Mouse (Mus musculus) midbrain, embryonic 10.5 days (tissue): Measurements from ENCODE around the gene E330034G19Rik. TPM values are rescaled to one million over a fixed set of nuclear protein-coding genes. Genes with fewer than 3 reads are reported as not detected.
"Not testable (repeated sequence)": the region's sequence is repeated elsewhere in the genome, so short reads cannot be mapped to it uniquely, and the experiment has no call there.

Source experiments
- DNase-seq: peaks from one replicate; pipeline ENCODE4 v3.0.0-alpha.2; 2017; ENCODE audit warnings: low spot score
- H3K27ac ChIP-seq: fragments of 300-500 bp; sonication (generic); replicated peaks from 2 replicates; pipeline ENCODE4 v1.5.1; 2016; ENCODE audit warnings: mild to moderate bottlenecking
- H3K27me3 ChIP-seq: fragments of 300-500 bp; sonication (generic); 2 replicates; pipeline ENCODE4 v1.6.1; 2016; ENCODE audit warnings: low read depth, mild to moderate bottlenecking; ENCODE audit not compliant: poor library complexity, severe bottlenecking
- H3K36me3 ChIP-seq: fragments of 300-500 bp; sonication (generic); 2 replicates; pipeline ENCODE4 v1.6.1; 2016; ENCODE audit warnings: mild to moderate bottlenecking, moderate library complexity
- H3K4me1 ChIP-seq: fragments of 300-500 bp; sonication (generic); 2 replicates; pipeline ENCODE4 v1.6.1; 2016
- H3K4me3 ChIP-seq: fragments of 300-500 bp; sonication (generic); 2 replicates; pipeline ENCODE4 v1.5.1; 2016; ENCODE audit warnings: mild to moderate bottlenecking, moderate library complexity
- H3K9me3 ChIP-seq: fragments of 300-500 bp; sonication (generic); replicated peaks from 2 replicates; pipeline ENCODE4 v1.6.1; 2016; ENCODE audit warnings: mild to moderate bottlenecking
- WGBS: fragments of 180-500 bp; shearing (Covaris S2); methylation state at CpG from one replicate; pipeline ENCODE4 v1.1.7; 2016; 5-methylcytosine and 5-hydroxymethylcytosine counted together
- polyA plus RNA-seq: library from polyadenylated mRNA; unstranded; fragments of >200 nt; fragmentation: Nextera tagmentation; extraction: Ambion mirVana; gene quantifications from 2 replicates; pipeline ENCODE4 v1.2.1, GENCODE M21; 2016

E330034G19Rik gene
- polyA plus RNA-seq, 1 experiment from 2014 or later, result not detected

DNA sequence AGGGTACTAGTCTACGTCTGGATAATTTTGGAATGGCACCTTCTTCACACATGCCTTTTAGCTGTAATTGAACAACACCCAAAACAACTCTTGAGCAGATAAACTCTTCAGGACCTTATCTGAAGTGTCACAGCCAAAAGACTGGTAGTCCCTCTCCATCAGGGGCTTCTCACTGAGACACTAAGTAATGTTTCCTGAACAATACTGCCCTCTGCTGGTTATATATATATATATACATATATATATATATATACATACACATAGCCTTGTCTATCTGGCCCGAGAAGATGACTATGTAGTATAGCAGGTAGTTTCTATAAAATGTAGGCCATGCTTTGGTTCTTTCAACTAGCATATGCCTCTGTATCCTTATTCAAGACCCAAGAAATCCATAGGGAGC lies 17.5 kb upstream of the E330034G19Rik start:
- H3K4me3 ChIP-seq, result no peak overlapping the region
- 65% methylated on average over 2 of the region's 2 CpGs for WGBS
- H3K27me3 ChIP-seq, result no peaks in the 10 kb centered on the region
- H3K27ac ChIP-seq, result no peak overlapping the region
- no peaks in the 10 kb centered on the region for H3K9me3 ChIP-seq
- DNase-seq, result no peak
- no peaks in the 10 kb centered on the region for H3K4me1 ChIP-seq
- H3K36me3 ChIP-seq, result no peaks in the 10 kb centered on the region

DNA sequence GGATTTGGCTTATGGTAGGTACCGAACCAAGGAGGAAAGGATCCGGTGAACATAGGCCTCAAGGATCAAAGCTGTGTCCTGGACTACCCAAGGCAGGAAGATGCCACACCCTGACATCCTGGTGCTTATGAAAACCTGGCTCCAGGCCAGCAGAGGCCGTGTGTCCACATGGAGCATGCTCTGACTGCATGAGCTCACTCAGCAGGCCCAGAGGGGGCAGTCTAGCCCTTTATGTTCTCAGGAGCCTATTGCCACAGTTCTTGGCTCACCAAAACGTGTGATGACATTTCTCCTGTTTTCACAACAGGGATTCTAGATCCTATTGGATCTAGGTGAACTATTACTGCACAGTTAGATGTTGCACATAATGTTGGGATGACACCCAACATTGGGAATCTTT lies 11.7 kb upstream of the E330034G19Rik start:
- no peaks in the 10 kb centered on the region for H3K27me3 ChIP-seq
- no peaks in the 10 kb centered on the region for H3K4me1 ChIP-seq
- H3K9me3 ChIP-seq, result no peaks in the 10 kb centered on the region
- H3K4me3 ChIP-seq, result no peak overlapping the region
- 76% methylated on average over 4 of the region's 4 CpGs for WGBS
- no peak overlapping the region for H3K27ac ChIP-seq
- DNase-seq, result no peak
- no peaks in the 10 kb centered on the region for H3K36me3 ChIP-seq

DNA sequence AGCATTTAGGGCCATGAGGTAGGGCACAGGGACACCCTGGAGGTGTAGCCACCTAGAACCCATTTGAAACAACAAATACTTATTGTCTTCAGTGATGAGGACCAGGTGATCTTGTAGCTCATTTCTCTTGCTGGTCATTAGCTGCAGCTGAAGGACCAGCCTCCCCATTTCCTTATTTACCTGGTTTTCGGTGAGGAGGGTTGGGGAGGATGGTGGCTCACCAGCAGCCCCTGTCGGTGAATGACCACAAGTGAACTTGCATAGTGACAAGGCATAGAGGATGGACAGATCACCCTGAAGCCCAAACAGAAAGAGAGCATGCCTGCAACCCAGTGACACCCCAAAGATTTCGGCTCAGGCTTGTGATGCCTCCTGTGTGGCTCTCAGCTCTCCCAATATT lies 10.7 kb upstream of the E330034G19Rik start:
- Histone ChIP-seq H3K27ac (no peak overlapping the region), H3K27me3 (no peaks in the 10 kb centered on the region), H3K36me3 (no peaks in the 10 kb centered on the region), H3K4me1 (no peaks in the 10 kb centered on the region), H3K4me3 (no peak overlapping the region), H3K9me3 (no peaks in the 10 kb centered on the region)
- 68% methylated on average over 3 of the region's 3 CpGs for WGBS
- no peak for DNase-seq

DNA sequence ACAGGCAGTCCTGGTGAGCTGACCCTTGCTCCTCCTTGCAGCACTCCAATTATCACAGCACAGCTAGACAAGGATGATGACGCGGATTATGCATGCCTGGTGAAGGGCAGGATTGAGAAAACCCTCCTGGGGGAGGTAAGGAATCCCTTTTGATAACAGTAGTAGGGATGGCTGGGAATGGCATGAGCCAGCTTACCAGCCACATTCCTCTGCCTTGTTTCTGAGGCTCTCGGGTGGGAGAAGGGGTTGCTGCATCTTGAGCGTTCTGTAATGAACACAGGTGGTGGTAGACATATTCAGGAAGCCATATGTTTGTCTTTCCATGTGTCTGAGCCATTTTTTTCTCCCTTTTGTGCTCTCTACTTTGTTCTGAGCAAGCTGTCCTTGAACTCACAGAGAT lies 6.9 kb upstream of the E330034G19Rik start:
- Histone ChIP-seq H3K36me3 (no peaks in the 10 kb centered on the region), H3K4me1 (no peaks in the 10 kb centered on the region)

DNA sequence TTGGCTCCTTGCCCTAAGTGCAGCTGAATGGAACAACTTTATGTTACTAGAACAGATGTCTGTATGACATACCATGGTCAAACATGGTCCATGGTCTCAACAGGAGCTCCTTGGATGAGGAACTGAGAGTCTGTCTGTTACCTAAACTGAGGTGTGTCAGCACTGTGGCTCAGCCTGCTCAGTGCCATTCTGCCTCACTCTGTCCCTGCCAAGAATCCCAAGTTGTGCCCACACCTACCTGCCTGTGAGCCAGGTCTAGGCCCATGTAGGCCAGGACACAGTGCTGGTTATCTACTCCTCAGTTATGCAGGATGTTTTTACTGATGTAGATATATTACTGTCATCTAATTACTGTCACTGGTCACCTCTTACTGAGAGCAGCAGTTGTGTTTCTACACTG lies 2.3 kb upstream of the E330034G19Rik start:
- no peak overlapping the region for H3K27ac ChIP-seq
- no peak for DNase-seq
- no peak overlapping the region for H3K4me3 ChIP-seq
- no peaks in the 10 kb centered on the region for H3K9me3 ChIP-seq
- no peaks in the 10 kb centered on the region for H3K36me3 ChIP-seq
- H3K4me1 ChIP-seq, result no peaks in the 10 kb centered on the region
- H3K27me3 ChIP-seq, result no peaks in the 10 kb centered on the region

More for the DNA sequence above, 6.9 kb upstream of the E330034G19Rik start:
- no peak overlapping the region for H3K4me3 ChIP-seq
- no peak overlapping the region for H3K27ac ChIP-seq
- no peaks in the 10 kb centered on the region for H3K9me3 ChIP-seq
- H3K27me3 ChIP-seq, result no peaks in the 10 kb centered on the region
- 56% methylated on average over 4 of the region's 4 CpGs for WGBS
- no peak for DNase-seq

DNA sequence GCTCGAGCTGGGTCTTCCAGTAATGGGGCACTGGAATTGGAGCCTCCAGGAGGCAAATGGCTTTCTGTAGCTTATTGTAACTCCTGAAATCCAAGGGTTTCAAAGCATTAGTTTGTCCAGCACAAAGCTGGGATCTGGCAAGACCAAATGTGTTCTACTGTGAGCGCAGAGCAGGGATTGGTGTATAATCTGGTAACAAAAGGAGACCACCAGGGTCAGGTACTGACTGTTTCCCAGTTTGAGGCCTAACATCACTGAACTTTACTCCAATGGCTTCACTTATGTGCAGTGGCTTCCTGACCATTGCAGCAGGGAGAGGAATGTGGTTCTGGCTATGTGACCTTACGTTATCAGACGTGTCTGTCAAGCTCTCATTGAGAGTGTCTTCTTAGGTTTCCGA lies 617 bp downstream of the E330034G19Rik start:
- 92% methylated on average over 5 of the region's 5 CpGs for WGBS
- H3K9me3 ChIP-seq, result no peaks in the 10 kb centered on the region
- no peaks in the 10 kb centered on the region for H3K4me1 ChIP-seq
- no peaks in the 10 kb centered on the region for H3K27me3 ChIP-seq
- no peak for DNase-seq
- H3K27ac ChIP-seq, result no peak overlapping the region
- no peaks in the 10 kb centered on the region for H3K36me3 ChIP-seq
- no peak overlapping the region for H3K4me3 ChIP-seq

DNA sequence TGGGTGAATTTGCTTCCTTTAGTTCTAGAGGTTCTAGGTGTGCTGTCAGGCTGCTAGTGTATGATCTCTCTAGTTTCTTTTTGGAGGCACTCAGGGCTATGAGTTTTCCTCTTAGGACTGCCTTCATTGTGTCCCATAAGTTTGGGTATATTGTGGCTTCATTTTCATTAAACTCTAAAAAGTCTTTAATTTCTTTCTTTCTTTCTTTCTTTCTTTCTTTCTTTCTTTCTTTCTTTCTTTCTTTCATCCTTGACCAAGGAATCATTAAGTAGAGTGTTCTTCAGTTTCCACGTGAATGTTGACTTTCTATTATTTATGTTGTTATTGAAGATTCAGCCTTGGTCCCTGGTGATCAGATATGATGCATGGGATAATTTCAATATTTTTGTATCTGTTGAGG lies 9.1 kb downstream of the E330034G19Rik start:
- not testable (repeated sequence) for H3K4me1 ChIP-seq, H3K4me3 ChIP-seq, H3K27me3 ChIP-seq, H3K36me3 ChIP-seq, H3K27ac ChIP-seq, DNase-seq, H3K9me3 ChIP-seq
- 87% methylated on average over 1 of the region's 1 CpGs for WGBS

- WGBS, result 85% methylated on average over 6 of the region's 6 CpGs
- H3K9me3 ChIP-seq, result no peaks in the 10 kb centered on the region; the same call in 1 of the 2 replicates
- H3K27me3 ChIP-seq, result no peaks in the 10 kb centered on the region
- no peaks in the 10 kb centered on the region for H3K4me1 ChIP-seq
- no peak overlapping the region for H3K4me3 ChIP-seq
- peak; percentile 3 for DNase-seq
- H3K36me3 ChIP-seq, result no peaks in the 10 kb centered on the region
- no peak overlapping the region for H3K27ac ChIP-seq
Measured at GRCm38 (mm10) chr14:24306667-24307066, 13.7 kb downstream of the E330034G19Rik start.

- Histone ChIP-seq H3K36me3 (no peaks in the 10 kb centered on the region), H3K27me3 (no peaks in the 10 kb centered on the region), H3K4me1 (no peaks in the 10 kb centered on the region), H3K9me3 (no peaks in the 10 kb centered on the region; the same call in 1 of the 2 replicates), H3K4me3 (no peak overlapping the region), H3K27ac (no peak overlapping the region)
- 83% methylated on average over 1 of the region's 1 CpGs for WGBS
- peak; percentile 3 for DNase-seq
Measured at GRCm38 (mm10) chr14:24307146-24307545, 14.1 kb downstream of the E330034G19Rik start.

- no peaks in the 10 kb centered on the region for H3K9me3 ChIP-seq
- 52% methylated on average over 3 of the region's 3 CpGs for WGBS
- no peaks in the 10 kb centered on the region for H3K27me3 ChIP-seq
- H3K36me3 ChIP-seq, result no peaks in the 10 kb centered on the region
- H3K4me3 ChIP-seq, result no peak overlapping the region
- no peaks in the 10 kb centered on the region for H3K4me1 ChIP-seq
- DNase-seq, result peak; percentile 68
- H3K27ac ChIP-seq, result no peak overlapping the region
Measured at GRCm38 (mm10) chr14:24311110-24311509, 18.1 kb downstream of the E330034G19Rik start.

GRCm38 (mm10) chr14:24347007-24347406 lies 54.0 kb downstream of the E330034G19Rik start:
- H3K4me3 ChIP-seq, H3K4me1 ChIP-seq, H3K36me3 ChIP-seq, H3K9me3 ChIP-seq, DNase-seq, H3K27me3 ChIP-seq, H3K27ac ChIP-seq: not testable (repeated sequence)
- 87% methylated on average over 3 of the region's 3 CpGs for WGBS

GRCm38 (mm10) chr14:24358295-24358951 lies 65.4 kb downstream of the E330034G19Rik start:
- Histone ChIP-seq H3K36me3 (no peaks in the 10 kb centered on the region), H3K4me1 (no peaks in the 10 kb centered on the region), H3K27ac (no peak overlapping the region), H3K27me3 (no peaks in the 10 kb centered on the region), H3K4me3 (no peak overlapping the region; the same call in 1 of the 2 replicates), H3K9me3 (no peaks in the 10 kb centered on the region)
- WGBS, result 63% methylated on average over 22 of the region's 22 CpGs
- peak; percentile 64 for DNase-seq
